Mouse (Mus musculus): ENCODE data around the gene Gatad1. TPM values are rescaled to one million over a fixed set of nuclear protein-coding genes. Genes with fewer than 3 reads are reported as not detected.
"Not testable (repeated sequence)": the region's sequence is repeated elsewhere in the genome, so short reads cannot be mapped to it uniquely, and the experiment has no call there.

The Gatad1 gene
- polyA plus RNA-seq, 1 experiment: 103 TPM

GRCm38 (mm10) chr5:3646539-3646938 is 10.4 kb downstream of the Gatad1 start:
- no peak for TF ChIP-seq POLR2A (IDR thresholded peaks at IDR 0.05; ENCODE audit: extremely low read depth, insufficient read depth, low read length)
- TF ChIP-seq CTCF (IDR thresholded peaks at IDR 0.05; ENCODE audit: extremely low read depth, insufficient read depth, low read length): no peak
- Histone ChIP-seq H3K4me3 (ENCODE audit: insufficient read depth, low read length) (peak overlapping the region; percentile 89; the same call in 1 of the 2 replicates), H3K4me1 (ENCODE audit: control insufficient read depth, insufficient read depth, low read length) (peaks cover 5% of the 10 kb centered on the region), H3K27ac (ENCODE audit: insufficient read depth, low read length) (no peak overlapping the region)

- Histone ChIP-seq H3K4me1 (ENCODE audit: control insufficient read depth, insufficient read depth, low read length) (peaks cover 5% of the 10 kb centered on the region), H3K27ac (ENCODE audit: insufficient read depth, low read length) (no peak overlapping the region), H3K4me3 (ENCODE audit: insufficient read depth, low read length) (no peak overlapping the region)
- TF ChIP-seq POLR2A (IDR thresholded peaks at IDR 0.05; ENCODE audit: extremely low read depth, insufficient read depth, low read length): no peak
- TF ChIP-seq CTCF (IDR thresholded peaks at IDR 0.05; ENCODE audit: extremely low read depth, insufficient read depth, low read length): no peak
Observed at GRCm38 (mm10) chr5:3645326-3645725, 11.7 kb downstream of the Gatad1 start.

DNA sequence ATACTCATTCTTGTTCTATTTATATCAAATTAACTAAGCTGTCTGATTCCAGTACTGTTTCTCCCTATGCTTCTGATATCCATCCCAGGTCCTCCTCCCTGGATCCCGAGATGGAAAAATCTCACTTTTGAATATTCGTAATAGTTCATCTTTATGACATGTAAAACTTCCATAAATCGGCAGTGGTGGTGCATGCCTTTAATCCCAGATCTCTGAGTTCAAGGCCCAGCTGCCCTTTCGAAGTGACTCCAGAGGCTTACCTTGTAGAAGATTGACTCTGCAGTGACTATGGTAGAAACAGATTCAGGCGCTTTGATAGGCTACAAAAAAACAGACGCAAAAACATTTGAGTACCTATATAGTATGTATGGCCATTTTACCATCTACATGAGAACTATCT is 12.4 kb downstream of the Gatad1 start:
- no peak overlapping the region for H3K4me3 ChIP-seq (ENCODE audit: insufficient read depth, low read length)
- H3K27ac ChIP-seq (ENCODE audit: insufficient read depth, low read length): peak overlapping the region; percentile 35; the same call in 1 of the 2 replicates
- TF ChIP-seq CTCF (IDR thresholded peaks at IDR 0.05; ENCODE audit: extremely low read depth, insufficient read depth, low read length): no peak

DNA sequence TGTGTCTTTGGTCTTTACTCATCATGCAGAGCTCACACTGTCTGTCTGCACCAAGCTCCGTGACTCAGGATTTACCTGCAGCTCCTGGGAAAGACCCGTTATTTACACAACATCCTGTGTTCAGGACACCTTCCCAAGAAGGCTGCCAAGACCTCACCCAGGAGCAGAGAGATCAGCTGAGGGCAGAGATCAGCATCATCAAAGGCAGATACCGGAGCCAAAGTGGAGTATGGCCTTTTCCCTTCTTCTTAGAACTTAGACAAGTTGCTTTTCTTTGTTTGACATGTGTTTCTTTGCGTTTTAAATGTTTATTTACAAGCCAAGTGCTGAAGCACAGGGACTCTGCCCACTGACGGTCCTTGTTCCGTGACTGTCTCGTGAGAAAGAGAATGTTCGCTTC is 21.7 kb downstream of the Gatad1 start:
- H3K4me3 ChIP-seq (ENCODE audit: insufficient read depth, low read length): no peak overlapping the region
- no peak overlapping the region for H3K27ac ChIP-seq (ENCODE audit: insufficient read depth, low read length)
- no peaks in the 10 kb centered on the region for H3K4me1 ChIP-seq (ENCODE audit: control insufficient read depth, insufficient read depth, low read length)
- no peak for TF ChIP-seq POLR2A (IDR thresholded peaks at IDR 0.05; ENCODE audit: extremely low read depth, insufficient read depth, low read length)
- TF ChIP-seq CTCF (IDR thresholded peaks at IDR 0.05; ENCODE audit: extremely low read depth, insufficient read depth, low read length): no peak

More for the DNA sequence above, 12.4 kb downstream of the Gatad1 start:
- peaks cover 5% of the 10 kb centered on the region for H3K4me1 ChIP-seq (ENCODE audit: control insufficient read depth, insufficient read depth, low read length)

GRCm38 (mm10) chr5:3633951-3634350 is 23.0 kb downstream of the Gatad1 start:
- H3K4me1 ChIP-seq (ENCODE audit: control insufficient read depth, insufficient read depth, low read length): no peaks in the 10 kb centered on the region
- no peak overlapping the region for H3K4me3 ChIP-seq (ENCODE audit: insufficient read depth, low read length)
- TF ChIP-seq CTCF (IDR thresholded peaks at IDR 0.05; ENCODE audit: extremely low read depth, insufficient read depth, low read length): no peak
- H3K27ac ChIP-seq (ENCODE audit: insufficient read depth, low read length): no peak overlapping the region

DNA sequence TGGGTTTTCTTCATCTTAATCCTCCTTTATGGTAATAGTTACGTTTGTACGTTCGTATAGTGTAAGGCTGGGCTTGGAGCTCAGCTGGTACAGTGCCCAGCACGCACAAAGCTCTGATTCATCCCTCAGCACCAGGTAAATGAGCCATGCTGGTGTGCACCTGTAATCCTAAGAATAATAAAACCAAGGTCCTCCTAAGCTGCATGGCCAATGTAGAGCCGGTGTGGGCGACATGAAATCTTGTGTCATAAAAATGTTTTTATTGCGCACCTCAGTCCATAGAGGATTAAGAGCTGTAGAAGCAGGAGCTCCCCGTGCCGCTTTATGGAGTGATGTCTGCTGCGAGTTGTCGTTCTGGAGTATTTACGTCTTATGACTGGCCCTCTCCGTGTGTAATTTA is 23.7 kb downstream of the Gatad1 start:
- TF ChIP-seq POLR2A (IDR thresholded peaks at IDR 0.05; ENCODE audit: extremely low read depth, insufficient read depth, low read length) (no peak), CTCF (IDR thresholded peaks at IDR 0.05; ENCODE audit: extremely low read depth, insufficient read depth, low read length) (no peak)
- Histone ChIP-seq H3K27ac (ENCODE audit: insufficient read depth, low read length) (no peak overlapping the region), H3K4me3 (ENCODE audit: insufficient read depth, low read length) (no peak overlapping the region), H3K4me1 (ENCODE audit: control insufficient read depth, insufficient read depth, low read length) (no peaks in the 10 kb centered on the region)

GRCm38 (mm10) chr5:3632285-3632684 is 24.7 kb downstream of the Gatad1 start:
- TF ChIP-seq POLR2A (IDR thresholded peaks at IDR 0.05; ENCODE audit: extremely low read depth, insufficient read depth, low read length) (no peak), CTCF (IDR thresholded peaks at IDR 0.05; ENCODE audit: extremely low read depth, insufficient read depth, low read length) (no peak)
- H3K4me3 ChIP-seq (ENCODE audit: insufficient read depth, low read length): no peak overlapping the region
- no peak overlapping the region for H3K27ac ChIP-seq (ENCODE audit: insufficient read depth, low read length)
- no peaks in the 10 kb centered on the region for H3K4me1 ChIP-seq (ENCODE audit: control insufficient read depth, insufficient read depth, low read length)

DNA sequence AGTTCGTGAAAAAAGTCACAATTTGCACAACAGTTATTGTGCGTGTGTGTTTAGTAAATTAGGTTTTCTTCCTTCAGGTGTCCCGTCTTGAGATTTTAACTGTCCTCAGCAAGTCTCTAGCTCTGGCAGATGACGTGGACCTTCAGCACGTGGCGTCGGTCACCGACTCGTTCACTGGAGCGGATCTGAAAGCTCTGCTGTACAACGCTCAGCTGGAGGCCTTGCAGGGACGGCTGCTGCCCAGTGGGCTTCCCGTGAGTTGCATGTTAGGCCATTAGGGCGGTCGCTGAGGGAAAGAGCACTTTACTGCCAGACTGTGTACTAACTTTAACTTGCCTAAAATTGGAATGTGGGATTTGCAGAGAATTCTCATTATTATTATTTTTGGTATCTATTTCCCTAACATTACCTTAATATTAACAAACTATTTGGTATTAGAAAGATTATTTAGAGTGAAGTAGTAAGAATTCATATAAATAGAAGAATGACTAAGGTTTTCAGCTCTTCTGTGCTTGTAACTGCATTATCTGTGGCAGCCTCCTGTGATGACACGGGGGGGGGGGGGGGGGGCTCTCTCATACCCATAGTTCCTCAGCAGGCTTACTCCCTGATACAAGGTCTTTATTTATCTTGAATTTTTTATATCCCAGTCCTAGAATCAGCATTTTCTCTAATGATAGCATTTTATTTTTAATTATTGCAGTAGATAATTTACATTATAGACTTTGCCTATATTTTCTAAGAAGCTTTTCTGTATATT is 25.3 kb downstream of the Gatad1 start:
- no peak for TF ChIP-seq CTCF (IDR thresholded peaks at IDR 0.05; ENCODE audit: extremely low read depth, insufficient read depth, low read length)
- no peak for TF ChIP-seq POLR2A (IDR thresholded peaks at IDR 0.05; ENCODE audit: extremely low read depth, insufficient read depth, low read length)
- Histone ChIP-seq H3K4me3 (ENCODE audit: insufficient read depth, low read length) (no peak overlapping the region), H3K27ac (ENCODE audit: insufficient read depth, low read length) (no peak overlapping the region), H3K4me1 (ENCODE audit: control insufficient read depth, insufficient read depth, low read length) (no peaks in the 10 kb centered on the region)

GRCm38 (mm10) chr5:3630055-3630454 is 26.9 kb downstream of the Gatad1 start:
- no peak for TF ChIP-seq POLR2A (IDR thresholded peaks at IDR 0.05; ENCODE audit: extremely low read depth, insufficient read depth, low read length)
- no peak for TF ChIP-seq CTCF (IDR thresholded peaks at IDR 0.05; ENCODE audit: extremely low read depth, insufficient read depth, low read length)
- H3K4me3 ChIP-seq (ENCODE audit: insufficient read depth, low read length): no peak overlapping the region
- H3K4me1 ChIP-seq (ENCODE audit: control insufficient read depth, insufficient read depth, low read length): no peaks in the 10 kb centered on the region
- H3K27ac ChIP-seq (ENCODE audit: insufficient read depth, low read length): no peak overlapping the region

GRCm38 (mm10) chr5:3620486-3620885 is 36.5 kb downstream of the Gatad1 start:
- no peak for TF ChIP-seq CTCF (IDR thresholded peaks at IDR 0.05; ENCODE audit: extremely low read depth, insufficient read depth, low read length)
- no peak for TF ChIP-seq POLR2A (IDR thresholded peaks at IDR 0.05; ENCODE audit: extremely low read depth, insufficient read depth, low read length)
- no peak overlapping the region for H3K27ac ChIP-seq (ENCODE audit: insufficient read depth, low read length)
- H3K4me1 ChIP-seq (ENCODE audit: control insufficient read depth, insufficient read depth, low read length): no peaks in the 10 kb centered on the region
- H3K4me3 ChIP-seq (ENCODE audit: insufficient read depth, low read length): no peak overlapping the region

DNA sequence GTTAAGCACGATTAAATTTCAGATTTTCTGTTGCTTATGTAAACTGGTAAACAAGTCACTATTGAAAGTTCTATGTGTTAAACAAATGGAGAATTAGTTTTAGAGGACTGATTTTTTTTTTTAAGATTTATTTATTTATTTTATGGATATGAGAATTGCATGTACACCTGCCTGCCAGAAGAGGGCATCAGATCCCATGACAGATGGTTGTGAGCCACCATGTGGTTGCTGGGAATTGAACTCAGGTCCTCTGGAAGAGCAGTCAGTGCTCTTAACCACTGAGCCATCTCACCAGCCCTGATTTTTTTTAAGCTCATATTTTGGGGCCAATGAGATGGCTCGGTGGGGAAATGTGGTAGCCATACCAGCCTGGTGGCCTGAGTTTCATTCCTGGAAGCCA is 45.1 kb downstream of the Gatad1 start:
- H3K4me3 ChIP-seq (ENCODE audit: insufficient read depth, low read length); H3K27ac ChIP-seq (ENCODE audit: insufficient read depth, low read length); H3K4me1 ChIP-seq (ENCODE audit: control insufficient read depth, insufficient read depth, low read length): not testable (repeated sequence)

Measured in cortical plate, adult 2 months (tissue).